In the genomic region with DNA sequence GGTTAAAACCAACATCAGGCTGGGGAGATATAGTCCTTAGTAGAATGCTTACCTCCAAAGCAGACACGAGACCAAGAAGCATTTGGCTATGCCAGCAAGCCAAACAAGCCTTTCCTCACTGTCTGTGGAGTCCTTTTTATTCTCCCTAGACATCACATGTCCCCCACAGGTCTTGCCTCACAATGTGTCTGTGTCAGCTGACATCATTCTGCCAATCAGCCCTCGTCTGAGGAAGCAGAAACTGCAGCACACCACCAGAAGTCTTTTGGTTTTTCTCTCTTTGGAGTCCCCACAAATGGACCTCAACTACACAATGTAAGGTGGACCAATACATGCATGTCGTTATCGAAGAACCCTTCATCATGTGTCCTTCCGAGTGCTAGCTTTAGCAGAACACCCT, we compare ENCODE assay signal across 28 mouse cellular contexts. TPM values are rescaled to one million over a fixed set of nuclear protein-coding genes. Genes with fewer than 3 reads are reported as not detected.
A peak's percentile ranks its signal among the peaks of the same experiment; 100 is the strongest.
DNase-seq lines count a peak whose midpoint lies in the region; ATAC-seq and TF ChIP-seq lines count a peak whose summit lies in the region.
"Had no signal": no experiment of that assay in that cellular context is flagged by ENCODE, and none has a peak within 500 bp of the region (broad histone marks: within the 10 kb centered on the region; RNA-seq: fewer than 3 reads in every experiment).

No protein-coding gene starts in this region.

- no peak for TF ChIP-seq EP300 in heart, adult 2 months (IDR thresholded peaks at IDR 0.05; ENCODE audit: insufficient read depth, low read depth, low read length)
- TF ChIP-seq EP300 in ES-Bruce4 (IDR thresholded peaks at IDR 0.05; ENCODE audit: insufficient read depth, low read depth, low read length): no peak

- TF ChIP-seq CTCF in heart, adult 2 months (IDR thresholded peaks at IDR 0.05): no peak
- no peak for TF ChIP-seq CTCF in ES-Bruce4 (IDR thresholded peaks at IDR 0.05; ENCODE audit: low read depth, low read length)

- peak overlapping the region; percentile 45 for H3K27ac ChIP-seq in heart, adult 2 months
- H3K27ac ChIP-seq in ES-Bruce4 (ENCODE audit: insufficient read depth, low read length): no peak overlapping the region
- H3K27ac ChIP-seq in embryonic facial prominence, embryonic 13.5 days: peak overlapping the region; percentile 95
- H3K27ac ChIP-seq: forebrain, embryonic 13.5 days; hindbrain, embryonic 12.5 days had no signal

- no peak for TF ChIP-seq POLR2A in heart, adult 2 months (IDR thresholded peaks at IDR 0.05; ENCODE audit: insufficient read depth, low read depth, low read length)
- TF ChIP-seq POLR2A in ES-Bruce4 (IDR thresholded peaks at IDR 0.05; ENCODE audit: insufficient read depth, low read length): no peak

- no peaks in the 10 kb centered on the region for H3K9me3 ChIP-seq in ES-Bruce4 (replicated peaks; ENCODE audit: control insufficient read depth, insufficient read depth, low read length, poor library complexity, severe bottlenecking)
- H3K9me3 ChIP-seq in embryonic facial prominence, embryonic 13.5 days: no peaks in the 10 kb centered on the region
- H3K9me3 ChIP-seq: embryonic facial prominence, embryonic 12.5 days; forebrain, embryonic 13.5 days; heart, embryonic 13.5 days; hindbrain, embryonic 12.5 days had no signal

- H3K27me3 ChIP-seq in heart, adult 2 months (ENCODE audit: control insufficient read depth, insufficient read depth, low read length): peaks cover 2% of the 10 kb centered on the region; the same call in 1 of the 2 replicates
- H3K27me3 ChIP-seq in ES-Bruce4 (ENCODE audit: control insufficient read depth, insufficient read depth, low read length, poor library complexity, severe bottlenecking): no peaks in the 10 kb centered on the region
- H3K27me3 ChIP-seq in embryonic facial prominence, embryonic 13.5 days: no peaks in the 10 kb centered on the region
- H3K27me3 ChIP-seq: embryonic facial prominence, embryonic 12.5 days; forebrain, embryonic 13.5 days; hindbrain, embryonic 12.5 days; Patski had no signal

- H3K36me3 ChIP-seq in heart, adult 2 months (ENCODE audit: control insufficient read depth, insufficient read depth, low read length): no peaks in the 10 kb centered on the region
- no peaks in the 10 kb centered on the region for H3K36me3 ChIP-seq in ES-Bruce4 (ENCODE audit: control insufficient read depth, insufficient read depth, low read length, poor library complexity, severe bottlenecking)
- H3K36me3 ChIP-seq in embryonic facial prominence, embryonic 13.5 days: no peaks in the 10 kb centered on the region
- H3K36me3 ChIP-seq: embryonic facial prominence, embryonic 12.5 days; heart, embryonic 13.5 days; hindbrain, embryonic 12.5 days had no signal

- no peaks in the 10 kb centered on the region; the same call in 1 of the 2 replicates for H3K79me2 ChIP-seq in heart, adult 2 months (replicated peaks; ENCODE audit: control insufficient read depth, insufficient read depth, low read length)

- WGBS in heart, adult 2 months: 89% methylated on average over 5 of the region's 5 CpGs
- WGBS in embryonic facial prominence, embryonic 13.5 days: 90% methylated on average over 5 of the region's 5 CpGs

- H3K4me2 ChIP-seq in embryonic facial prominence, embryonic 13.5 days: no peak overlapping the region
- H3K4me2 ChIP-seq: embryonic facial prominence, embryonic 12.5 days; forebrain, embryonic 13.5 days; heart, embryonic 13.5 days; hindbrain, embryonic 12.5 days had no signal

- H3K4me1 ChIP-seq in heart, adult 2 months (ENCODE audit: control insufficient read depth, insufficient read depth, low read length): peaks cover 4% of the 10 kb centered on the region
- H3K4me1 ChIP-seq in ES-Bruce4 (ENCODE audit: control insufficient read depth, insufficient read depth, low read length): peaks cover 2% of the 10 kb centered on the region
- H3K4me1 ChIP-seq in embryonic facial prominence, embryonic 13.5 days: peaks cover 33% of the 10 kb centered on the region

- intact Hi-C loops in heart, adult 2 months (cut with DNase I): no loop called here
- intact Hi-C loops in gastrocnemius, postnatal 14 days (cut with DNase I; ENCODE audit: low total_unique reads): no loop called here

- no peak overlapping the region for H3K4me3 ChIP-seq in heart, adult 2 months
- H3K4me3 ChIP-seq in ES-Bruce4 (ENCODE audit: low read depth, low read length): peak overlapping the region; percentile 21
- no peak overlapping the region for H3K4me3 ChIP-seq in embryonic facial prominence, embryonic 13.5 days
- H3K4me3 ChIP-seq: embryonic facial prominence, embryonic 12.5 days; forebrain, embryonic 13.5 days; heart, embryonic 13.5 days; hindbrain, embryonic 12.5 days had no signal

- DNase-seq in heart, adult 2 months: no peak
- no peak for DNase-seq in heart, adult 8-10 months (ENCODE audit: low spot score)
- DNase-seq in 3T3-L1 (ENCODE audit: low read depth, low spot score): peak; percentile 34
- no peak for DNase-seq in adrenal gland, postnatal 14 days
- no peak for DNase-seq in urinary bladder, adult 2 months (ENCODE audit: low spot score)
- no peak for DNase-seq in gastrocnemius, postnatal 14 days
- DNase-seq: adrenal gland, postnatal 25 days; cerebellum, adult 2 months; cerebellum, postnatal 14 days; embryo, embryonic 11 days; forebrain, postnatal 0 days; gastrocnemius, postnatal 36 days; heart, postnatal 4 days; kidney, adult 18-20 months had no signal

- no peak for ATAC-seq in embryonic facial prominence, embryonic 13.5 days (ENCODE audit: insufficient number of reproducible peaks, insufficient read depth, low FRiP score, low TSS enrichment, low read depth)
- ATAC-seq: activated CD4-positive, CD25-positive, alpha-beta regulatory T cell, adult 4 months; forebrain, embryonic 13.5 days; forebrain, postnatal 0 days; hindbrain, embryonic 16.5 days; inflammation-experienced regulatory T-cells, adult 6 months; Patski had no signal

- H3K9ac ChIP-seq in heart, adult 2 months (ENCODE audit: low read depth, low read length): no peak overlapping the region
- no peak overlapping the region for H3K9ac ChIP-seq in ES-Bruce4 (ENCODE audit: low read depth, poor library complexity, severe bottlenecking)
- no peak overlapping the region for H3K9ac ChIP-seq in embryonic facial prominence, embryonic 13.5 days
- H3K9ac ChIP-seq: embryonic facial prominence, embryonic 12.5 days; forebrain, embryonic 13.5 days; forebrain, postnatal 0 days; heart, embryonic 13.5 days; hindbrain, embryonic 12.5 days had no signal

RNA-seq across cellular contexts. Expression of a gene that starts 4.2 kb away (rescaled TPM):
- total RNA-seq in heart, adult 2 months (2021): 1 to 10 TPM; 6.0 to 7.2 TPM
- 3.0 and 5.7 TPM in 2 replicates for polyA plus RNA-seq in heart, adult 2 months (2012; rRNA removed)
- total RNA-seq in heart, adult 8-10 months (2022): 10 to 100 TPM in 2 of 4 experiments, 1 to 10 TPM in 2; 7.5 to 12.5 (median 9.4) TPM
- 23.1 and 31.8 TPM in 2 replicates for polyA plus RNA-seq in ES-Bruce4 (2011; ENCODE audit: insufficient read depth, insufficient read length, low read depth, missing spikeins)
- 10.2 and 16.5 TPM in 2 replicates for polyA plus RNA-seq in embryonic facial prominence, embryonic 13.5 days (2015; fragmentation: Nextera tagmentation; extraction: Ambion mirVana)
- total RNA-seq in adrenal gland, postnatal 14 days (2021): 8.6 and 10.1 TPM in 2 replicates
- 5.0 and 8.3 TPM in 2 replicates for polyA plus RNA-seq in urinary bladder, adult 2 months (2012; rRNA removed)
- 10 to 100 TPM; 38.3 to 48.7 TPM for total RNA-seq in gastrocnemius, postnatal 14 days (2021)

RNA-seq across cellular contexts. Expression of a gene that starts 16.8 kb away (rescaled TPM):
- 10 to 100 TPM; 29.2 to 34.1 TPM for total RNA-seq in heart, adult 2 months (2021)
- polyA plus RNA-seq in heart, adult 2 months (2012; rRNA removed): 45.5 and 80.1 TPM in 2 replicates
- total RNA-seq in heart, adult 8-10 months (2022): 10 to 100 TPM; 28.2 to 36.0 (median 32.7) TPM
- polyA plus RNA-seq in ES-Bruce4 (2011; ENCODE audit: insufficient read depth, insufficient read length, low read depth, missing spikeins): 443 and 531 TPM in 2 replicates
- polyA plus RNA-seq in embryonic facial prominence, embryonic 13.5 days (2015; fragmentation: Nextera tagmentation; extraction: Ambion mirVana): 26.4 and 35.2 TPM in 2 replicates
- 36.4 and 38.8 TPM in 2 replicates for total RNA-seq in adrenal gland, postnatal 14 days (2021)
- 89.8 and 104 TPM in 2 replicates for polyA plus RNA-seq in urinary bladder, adult 2 months (2012; rRNA removed)
- 10 to 100 TPM; 42.6 to 58.9 TPM for total RNA-seq in gastrocnemius, postnatal 14 days (2021)

RNA-seq across cellular contexts. Expression of a gene that starts 49.0 kb away (rescaled TPM):
- not detected for total RNA-seq in heart, adult 2 months (2021)
- 0.18 and 0.23 TPM in 2 replicates for polyA plus RNA-seq in heart, adult 2 months (2012; rRNA removed)
- total RNA-seq in heart, adult 8-10 months (2022): under 1 TPM in 1 of 4 experiments, not detected in 3; 0.03 TPM
- polyA plus RNA-seq in ES-Bruce4 (2011; ENCODE audit: insufficient read depth, insufficient read length, low read depth, missing spikeins): 0.58 and 1.3 TPM in 2 replicates
- polyA plus RNA-seq in embryonic facial prominence, embryonic 13.5 days (2015; fragmentation: Nextera tagmentation; extraction: Ambion mirVana): 0.19 and 0.55 TPM in 2 replicates
- total RNA-seq in adrenal gland, postnatal 14 days (2021): not detected in 2 replicates
- 0.06 and 0.12 TPM in 2 replicates for polyA plus RNA-seq in urinary bladder, adult 2 months (2012; rRNA removed)
- not detected for total RNA-seq in gastrocnemius, postnatal 14 days (2021)
- total RNA-seq: adrenal gland, adult 18-20 months; adrenal gland, postnatal 25 days; common myeloid progenitor, adult 5-6 weeks; forebrain, postnatal 0 days; gastrocnemius, adult 18-20 months had no signal
- polyA plus RNA-seq: activated CD4-positive, CD25-positive, alpha-beta regulatory T cell, adult 4 months; forebrain, embryonic 13.5 days; forebrain, postnatal 0 days; heart, embryonic 13.5 days; heart, postnatal 0 days; inflammation-experienced regulatory T-cells, adult 6 months had no signal
